Mouse (Mus musculus): ENCODE data around the gene Tcp11l1. TPM values are rescaled to one million over a fixed set of nuclear protein-coding genes. Genes with fewer than 3 reads are reported as not detected.

Gene Tcp11l1
- polyA plus RNA-seq, 1 experiment = 88.1 TPM

DNA sequence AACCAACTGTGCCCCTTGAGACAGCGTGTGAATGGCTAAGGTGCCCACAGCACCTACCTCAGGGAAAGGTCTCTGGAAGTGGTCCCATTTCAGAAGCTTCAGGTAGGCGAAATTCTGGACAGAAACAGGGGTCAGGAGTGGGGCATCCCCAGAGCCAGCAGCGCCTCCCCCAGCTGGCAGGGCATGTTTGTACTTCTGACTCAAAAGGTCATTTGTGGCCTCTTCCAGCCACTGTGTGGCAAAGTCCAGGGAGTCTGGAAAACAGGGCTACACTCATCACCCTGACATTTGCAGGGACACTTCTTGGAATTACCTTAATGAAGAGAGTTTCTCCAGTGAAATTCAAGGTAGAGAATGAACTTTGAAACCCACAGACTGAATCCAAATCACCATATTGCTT, 23.6 kb downstream of the Tcp11l1 start:
- no peaks in the 10 kb centered on the region for H3K9me3 ChIP-seq

DNA sequence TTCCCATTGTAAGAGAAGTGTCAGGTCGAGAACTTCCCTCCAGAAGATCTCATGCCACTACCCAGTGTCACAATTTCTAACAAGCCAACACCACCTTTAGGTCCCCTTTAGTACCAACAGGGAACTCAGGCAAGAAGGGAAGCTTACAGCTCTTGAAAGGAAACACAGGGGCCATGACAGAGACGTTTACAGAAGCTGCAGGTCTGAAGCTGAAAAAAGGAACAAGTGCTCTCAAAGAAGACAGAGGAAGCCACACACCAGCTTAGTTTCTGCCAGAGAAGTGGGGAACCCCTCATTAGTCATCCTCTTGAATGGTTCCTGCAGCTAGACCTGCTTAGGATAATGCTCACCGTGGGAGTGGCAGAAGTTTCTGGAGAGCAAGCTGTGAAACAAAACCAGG, 24.7 kb downstream of the Tcp11l1 start:
- no peaks in the 10 kb centered on the region for H3K9me3 ChIP-seq
- peaks cover 95% of the 10 kb centered on the region for H3K36me3 ChIP-seq (replicated peaks; ENCODE audit: low read length)
- TF ChIP-seq GATA1 (IDR thresholded peaks at IDR 0.05; ENCODE audit: borderline replicate concordance, low read length) (no peak), FLI1 (IDR thresholded peaks at IDR 0.05; ENCODE audit: low read length) (no peak)
- no peak overlapping the region for H3K4me3 ChIP-seq (replicated peaks)
- H3K4me1 ChIP-seq = peaks cover 41% of the 10 kb centered on the region
- H3K27me3 ChIP-seq (replicated peaks) = no peaks in the 10 kb centered on the region

More for the DNA sequence above, 23.6 kb downstream of the Tcp11l1 start:
- Histone ChIP-seq H3K4me3 (replicated peaks) (no peak overlapping the region), H3K36me3 (replicated peaks; ENCODE audit: low read length) (peaks cover 95% of the 10 kb centered on the region), H3K4me1 (peaks cover 45% of the 10 kb centered on the region), H3K27me3 (replicated peaks) (no peaks in the 10 kb centered on the region)
- TF ChIP-seq GATA1 (IDR thresholded peaks at IDR 0.05; ENCODE audit: borderline replicate concordance, low read length) = no peak
- no peak for TF ChIP-seq FLI1 (IDR thresholded peaks at IDR 0.05; ENCODE audit: low read length)

DNA sequence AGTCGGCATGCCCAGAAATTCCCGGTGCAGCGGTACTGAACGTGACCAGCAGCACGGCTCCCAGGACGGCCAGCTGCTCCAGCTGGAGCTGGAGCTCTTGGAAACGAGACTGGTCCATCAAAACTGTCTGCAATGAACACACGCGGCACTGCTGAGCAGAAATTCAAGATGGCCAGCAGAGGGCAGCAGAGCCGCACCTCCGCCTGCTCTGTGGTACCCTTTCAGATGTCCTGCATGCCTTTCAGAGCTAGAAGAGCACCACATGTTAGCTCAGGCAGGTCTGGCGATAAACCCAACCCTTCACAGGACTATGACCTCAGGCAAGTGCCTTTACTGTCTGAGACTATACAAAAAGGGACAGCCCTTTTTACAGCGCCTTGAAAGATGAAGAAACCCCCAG, 26.6 kb downstream of the Tcp11l1 start:
- no peaks in the 10 kb centered on the region for H3K27me3 ChIP-seq (replicated peaks)
- H3K36me3 ChIP-seq (replicated peaks; ENCODE audit: low read length) = peaks cover 97% of the 10 kb centered on the region
- H3K4me1 ChIP-seq = peaks cover 35% of the 10 kb centered on the region
- H3K4me3 ChIP-seq (replicated peaks) = no peak overlapping the region
- H3K9me3 ChIP-seq = no peaks in the 10 kb centered on the region
- no peak for TF ChIP-seq GATA1 (IDR thresholded peaks at IDR 0.05; ENCODE audit: borderline replicate concordance, low read length)
- no peak for TF ChIP-seq FLI1 (IDR thresholded peaks at IDR 0.05; ENCODE audit: low read length)

DNA sequence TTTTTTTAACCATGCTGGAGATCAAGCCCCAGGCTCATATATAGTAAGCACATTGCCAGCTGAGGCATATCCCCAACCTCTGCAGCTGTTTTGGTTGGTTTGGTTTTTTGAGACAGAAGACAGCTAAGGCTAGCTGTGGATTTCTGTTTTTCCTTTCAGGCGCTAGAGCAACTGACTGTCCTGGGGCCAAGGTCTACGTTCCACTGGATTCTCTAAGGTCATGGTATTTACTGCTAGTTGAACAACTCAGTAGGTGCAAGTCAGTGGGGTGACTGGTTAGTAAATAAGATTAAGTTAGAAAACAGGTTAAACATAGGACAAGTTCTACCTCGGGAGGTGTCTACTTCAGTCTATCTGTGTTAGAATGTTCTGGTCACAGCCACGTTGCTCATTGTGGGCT, 27.2 kb downstream of the Tcp11l1 start:
- peaks cover 97% of the 10 kb centered on the region for H3K36me3 ChIP-seq (replicated peaks; ENCODE audit: low read length)
- no peaks in the 10 kb centered on the region for H3K9me3 ChIP-seq
- TF ChIP-seq FLI1 (IDR thresholded peaks at IDR 0.05; ENCODE audit: low read length) = no peak
- TF ChIP-seq GATA1 (IDR thresholded peaks at IDR 0.05; ENCODE audit: borderline replicate concordance, low read length) = no peak

GRCm38 (mm10) chr2:104677326-104677725, 34.6 kb downstream of the Tcp11l1 start:
- peaks cover 13% of the 10 kb centered on the region for H3K4me1 ChIP-seq
- no peak for TF ChIP-seq GATA1 (IDR thresholded peaks at IDR 0.05; ENCODE audit: borderline replicate concordance, low read length)
- no peak for TF ChIP-seq FLI1 (IDR thresholded peaks at IDR 0.05; ENCODE audit: low read length)
- H3K36me3 ChIP-seq (replicated peaks; ENCODE audit: low read length) = peaks cover 66% of the 10 kb centered on the region
- H3K4me3 ChIP-seq (replicated peaks) = no peak overlapping the region
- no peaks in the 10 kb centered on the region for H3K27me3 ChIP-seq (replicated peaks)
- H3K9me3 ChIP-seq = no peaks in the 10 kb centered on the region

More for the DNA sequence above, 27.2 kb downstream of the Tcp11l1 start:
- H3K27me3 ChIP-seq (replicated peaks) = no peaks in the 10 kb centered on the region
- H3K4me1 ChIP-seq = peaks cover 35% of the 10 kb centered on the region
- H3K4me3 ChIP-seq (replicated peaks) = no peak overlapping the region

GRCm38 (mm10) chr2:104671724-104672123, 40.2 kb downstream of the Tcp11l1 start:
- Histone ChIP-seq H3K36me3 (replicated peaks; ENCODE audit: low read length) (peaks cover 46% of the 10 kb centered on the region), H3K4me1 (peaks cover 26% of the 10 kb centered on the region), H3K4me3 (replicated peaks) (no peak overlapping the region), H3K9me3 (no peaks in the 10 kb centered on the region), H3K27me3 (replicated peaks) (no peaks in the 10 kb centered on the region)
- TF ChIP-seq FLI1 (IDR thresholded peaks at IDR 0.05; ENCODE audit: low read length) (no peak), GATA1 (IDR thresholded peaks at IDR 0.05; ENCODE audit: borderline replicate concordance, low read length) (no peak)

DNA sequence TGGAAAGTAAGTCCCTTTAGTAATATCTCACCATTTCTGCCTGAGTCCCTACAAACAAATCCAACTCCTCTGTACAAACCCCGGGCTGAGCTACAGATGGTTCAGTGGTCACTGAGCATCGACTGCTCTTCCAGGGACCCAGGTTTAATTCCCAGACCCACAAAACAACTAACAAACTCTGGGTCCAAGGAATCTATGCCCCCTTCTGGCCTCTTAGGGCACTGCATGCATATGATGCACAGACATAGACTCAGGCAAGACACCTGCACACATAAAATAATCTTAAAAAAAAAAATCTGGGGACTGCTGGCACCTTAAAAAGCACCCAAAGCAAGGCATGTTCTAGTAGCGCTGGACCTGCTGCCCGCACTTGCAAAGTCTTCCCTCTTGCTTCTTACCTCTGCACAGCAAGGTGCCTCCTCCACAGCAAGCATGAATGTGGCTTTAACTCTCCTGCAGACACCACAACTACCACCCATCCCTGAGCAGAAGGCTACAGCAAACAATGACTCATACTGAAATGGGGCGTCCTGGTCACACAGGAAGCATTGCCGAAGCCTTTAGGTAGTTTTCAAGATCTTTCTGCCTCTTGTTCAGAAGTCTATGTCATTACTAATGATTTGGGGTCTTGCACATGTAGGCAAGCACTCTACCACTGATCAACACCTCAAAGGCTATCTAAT, 42.7 kb downstream of the Tcp11l1 start:
- no peak overlapping the region for H3K4me3 ChIP-seq (replicated peaks)
- peaks cover 59% of the 10 kb centered on the region for H3K36me3 ChIP-seq (replicated peaks; ENCODE audit: low read length)
- H3K27me3 ChIP-seq (replicated peaks) = no peaks in the 10 kb centered on the region
- TF ChIP-seq GATA1 (IDR thresholded peaks at IDR 0.05; ENCODE audit: borderline replicate concordance, low read length) = no peak
- TF ChIP-seq FLI1 (IDR thresholded peaks at IDR 0.05; ENCODE audit: low read length) = no peak
- H3K9me3 ChIP-seq = no peaks in the 10 kb centered on the region
- peaks cover 19% of the 10 kb centered on the region for H3K4me1 ChIP-seq

DNA sequence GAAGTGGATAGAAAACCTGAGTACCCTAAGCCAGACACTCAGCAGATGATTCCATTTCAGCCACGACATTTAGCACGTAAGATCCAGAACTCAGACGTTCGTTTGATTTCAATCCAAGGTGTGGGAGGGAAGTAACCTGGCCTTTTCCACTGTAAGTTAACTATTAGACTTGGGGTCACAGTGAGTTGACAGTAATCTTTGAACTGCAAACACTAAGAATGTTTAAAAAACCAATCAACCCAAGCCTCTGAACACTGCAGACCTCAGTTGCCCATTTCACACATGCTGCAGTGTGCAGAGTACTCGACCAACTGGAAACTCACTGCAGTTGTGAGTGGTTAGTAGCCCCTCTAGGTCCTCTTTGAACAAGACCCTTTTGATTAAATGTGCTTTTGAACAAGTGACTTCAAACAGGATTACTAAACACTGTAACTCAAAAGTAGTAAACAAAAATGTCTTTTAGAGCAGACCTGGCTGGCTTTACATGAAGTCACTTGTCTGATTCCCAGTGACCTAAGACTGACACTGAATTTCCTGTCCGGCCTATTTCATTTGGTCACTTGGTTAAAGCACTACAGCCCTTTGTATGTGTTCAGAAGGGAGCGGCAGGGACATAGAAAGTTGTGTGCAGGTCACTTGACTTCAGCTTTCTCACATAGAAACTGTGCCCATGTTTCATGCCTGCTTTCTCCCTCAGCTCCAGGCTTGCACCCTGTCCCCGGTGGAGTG, 48.4 kb downstream of the Tcp11l1 start:
- Histone ChIP-seq H3K4me1 (peaks cover 8% of the 10 kb centered on the region; the same call in 1 of the 2 replicates), H3K9me3 (no peaks in the 10 kb centered on the region), H3K36me3 (replicated peaks; ENCODE audit: low read length) (peaks cover 95% of the 10 kb centered on the region), H3K4me3 (replicated peaks) (no peak overlapping the region), H3K27me3 (replicated peaks) (no peaks in the 10 kb centered on the region)
- TF ChIP-seq GATA1 (IDR thresholded peaks at IDR 0.05; ENCODE audit: borderline replicate concordance, low read length) = no peak

- peaks cover 93% of the 10 kb centered on the region for H3K36me3 ChIP-seq (replicated peaks; ENCODE audit: low read length)
- TF ChIP-seq GATA1 (IDR thresholded peaks at IDR 0.05; ENCODE audit: borderline replicate concordance, low read length) = no peak
- TF ChIP-seq FLI1 (IDR thresholded peaks at IDR 0.05; ENCODE audit: low read length) = no peak
- no peaks in the 10 kb centered on the region for H3K9me3 ChIP-seq
- H3K4me1 ChIP-seq = peaks cover 4% of the 10 kb centered on the region; the same call in 1 of the 2 replicates
- no peaks in the 10 kb centered on the region for H3K27me3 ChIP-seq (replicated peaks)
- no peak overlapping the region for H3K4me3 ChIP-seq (replicated peaks)
Measured at GRCm38 (mm10) chr2:104658659-104659058, 53.3 kb downstream of the Tcp11l1 start.

Measured in megakaryocyte, embryonic 14.5 days (primary cell).